Mouse (Mus musculus) heart, adult 11 months (tissue): ENCODE measurements around the gene Sympk.
A peak's percentile ranks its signal among the peaks of the same experiment; 100 is the strongest.

Experiments
- DNase-seq: peaks from one replicate; pipeline ENCODE4 v3.0.0; 2022

Gene Sympk

GRCm38 (mm10) chr7:19024096-19024506 is at the start of gene Sympk:
Sympk (plus strand) TSS chr7:19024377.
- peak; percentile 99 for DNase-seq

- DNase-seq = no peak
Observed at GRCm38 (mm10) chr7:18978381-18978780, 45.8 kb upstream of the Sympk start.

GRCm38 (mm10) chr7:18986503-18986902 is 37.7 kb upstream of the Sympk start:
- DNase-seq = no peak

DNA sequence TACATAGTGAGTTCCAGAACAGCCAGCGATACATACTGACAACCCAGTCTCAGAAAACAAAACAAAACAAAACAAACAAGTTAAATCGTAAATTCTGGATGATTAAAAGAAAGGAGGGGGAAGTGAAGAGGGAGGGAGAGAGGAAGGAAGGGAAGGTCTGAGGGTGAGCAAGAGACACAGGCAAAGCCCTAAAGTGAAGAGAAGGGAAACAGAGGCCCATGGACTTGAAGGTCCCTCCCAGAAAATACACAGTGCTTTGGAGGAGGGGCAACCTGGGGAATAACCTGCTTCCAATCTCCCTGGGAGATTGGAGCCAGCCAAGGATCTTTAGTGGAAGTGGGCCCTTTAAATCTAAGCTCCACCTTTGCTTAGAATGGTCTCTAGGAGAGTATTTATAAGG is 37.1 kb upstream of the Sympk start, which contains the start of gene Nanos2:
Nanos2 (plus strand) TSS at position 301 of the 400 bp plus-strand sequence.
- DNase-seq = no peak

- no peak for DNase-seq
Observed at GRCm38 (mm10) chr7:18987747-18988146, 36.4 kb upstream of the Sympk start.

- DNase-seq = no peak
Observed at GRCm38 (mm10) chr7:18988780-18989179, 35.4 kb upstream of the Sympk start.

GRCm38 (mm10) chr7:18989995-18990394 is 34.2 kb upstream of the Sympk start:
- no peak for DNase-seq

- DNase-seq = peak; percentile 100
Observed at GRCm38 (mm10) chr7:18990601-18991295, 33.4 kb upstream of the Sympk start, which contains the start of gene Mypop. Mypop (plus strand) TSS chr7:18991245.

- peak; percentile 95 for DNase-seq
Observed at GRCm38 (mm10) chr7:18991660-18992293, 32.4 kb upstream of the Sympk start.

- DNase-seq = peak; percentile 93
Observed at GRCm38 (mm10) chr7:18992294-18992675, 31.9 kb upstream of the Sympk start.

DNA sequence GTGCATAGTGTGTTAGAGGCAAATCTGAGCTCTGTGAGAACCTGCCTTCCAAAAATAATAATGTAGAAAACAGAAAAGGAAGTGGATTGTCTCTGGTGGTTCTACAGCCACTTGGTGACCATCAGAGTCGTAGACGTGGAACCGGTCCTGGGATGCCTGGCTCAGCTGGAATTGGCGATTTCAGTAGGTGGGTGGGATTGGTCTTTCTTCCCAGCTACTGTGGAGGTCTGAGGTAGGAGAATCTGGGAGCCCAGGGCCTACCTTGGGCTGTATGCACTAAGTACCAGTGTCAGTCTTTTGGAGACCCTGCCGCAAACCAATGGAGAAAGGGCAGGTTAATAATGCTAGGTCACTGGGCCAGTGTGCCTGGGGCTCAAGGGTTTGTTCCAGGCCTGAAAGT is 31.1 kb upstream of the Sympk start:
- DNase-seq = peak; percentile 90

DNA sequence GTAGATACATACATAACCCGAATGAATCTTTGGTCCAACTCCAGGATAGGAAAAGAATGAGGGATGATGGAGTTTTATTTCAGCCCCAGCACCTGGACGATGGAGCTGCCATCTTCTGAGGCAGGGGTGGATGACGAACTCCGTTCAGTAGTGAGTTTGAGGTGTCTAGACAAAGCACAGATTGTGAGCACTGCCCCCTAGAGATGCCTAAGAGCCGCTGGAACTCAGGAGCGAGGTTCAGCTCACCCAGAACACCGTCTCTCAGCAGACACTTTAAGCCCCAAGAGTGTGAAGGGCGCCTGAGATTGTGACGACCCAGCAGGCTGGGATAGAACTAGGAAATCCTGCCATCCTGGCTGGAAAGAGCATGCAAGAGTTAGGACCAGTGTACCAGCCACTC is 25.3 kb upstream of the Sympk start:
- no peak for DNase-seq

DNA sequence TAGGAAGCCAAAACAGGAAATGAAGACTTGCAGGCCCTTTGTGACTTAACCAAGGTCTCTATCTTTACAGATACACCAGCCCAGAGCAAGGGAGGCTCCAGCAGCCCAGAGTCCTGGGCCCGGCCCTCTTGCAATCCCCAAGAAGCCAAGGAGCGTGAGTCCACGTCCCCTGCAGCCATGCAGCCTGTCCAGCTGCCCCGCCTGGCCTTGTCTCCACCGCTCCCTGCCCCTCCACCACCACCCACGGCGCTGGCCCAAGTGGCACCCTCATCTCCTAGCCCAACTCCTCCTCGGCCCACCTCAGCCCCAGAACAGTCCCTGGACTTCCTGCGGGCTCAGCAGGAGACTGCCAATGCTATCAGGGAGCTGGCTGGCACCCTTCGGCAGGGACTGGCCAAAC is 23.8 kb upstream of the Sympk start:
- peak; percentile 95 for DNase-seq

- peak; percentile 99 for DNase-seq
Observed at GRCm38 (mm10) chr7:19001066-19001806, 22.9 kb upstream of the Sympk start.

DNA sequence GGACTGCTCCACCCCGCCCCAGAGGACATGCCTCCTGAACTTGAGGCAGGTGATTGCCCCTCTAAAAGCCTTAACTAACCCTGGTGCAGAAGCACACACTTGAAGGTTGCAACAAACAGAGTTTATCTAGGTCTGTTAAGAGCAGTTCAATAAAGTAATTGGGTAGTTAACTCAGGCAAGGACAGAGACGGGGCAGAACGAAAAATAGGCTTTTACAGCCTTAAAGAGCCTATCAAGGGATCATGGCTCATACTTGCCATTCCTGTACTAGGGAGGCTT is 22.4 kb upstream of the Sympk start:
- no peak for DNase-seq

GRCm38 (mm10) chr7:19002115-19002514 is 22.1 kb upstream of the Sympk start:
- no peak for DNase-seq

- peak; percentile 99 for DNase-seq
Observed at GRCm38 (mm10) chr7:19002848-19003498, 21.2 kb upstream of the Sympk start.

GRCm38 (mm10) chr7:19003902-19004630 is 20.1 kb upstream of the Sympk start, which contains the start of gene Irf2bp1:
Irf2bp1 (plus strand) TSS chr7:19004044.
- DNase-seq = peak; percentile 100

DNA sequence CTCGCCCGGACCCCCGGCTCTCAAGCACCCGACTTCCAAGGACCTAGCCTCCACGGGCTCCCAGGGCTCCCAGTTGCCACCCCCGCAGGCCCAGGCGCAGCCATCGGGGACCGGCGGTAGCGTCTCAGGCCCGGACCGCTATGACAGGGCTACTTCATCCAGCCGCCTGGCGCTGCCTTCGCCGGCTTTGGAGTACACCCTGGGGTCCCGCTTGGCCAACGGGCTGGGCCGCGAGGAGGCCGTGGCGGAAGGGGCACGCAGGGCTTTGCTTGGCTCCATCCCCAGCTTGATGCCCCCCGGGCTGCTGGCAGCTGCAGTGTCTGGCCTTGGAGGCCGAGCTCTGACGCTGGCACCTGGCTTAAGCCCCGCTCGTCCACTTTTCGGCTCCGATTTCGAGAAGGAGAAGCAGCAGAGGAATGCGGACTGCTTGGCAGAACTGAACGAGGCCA is 19.5 kb upstream of the Sympk start:
- peak; percentile 96 for DNase-seq

DNA sequence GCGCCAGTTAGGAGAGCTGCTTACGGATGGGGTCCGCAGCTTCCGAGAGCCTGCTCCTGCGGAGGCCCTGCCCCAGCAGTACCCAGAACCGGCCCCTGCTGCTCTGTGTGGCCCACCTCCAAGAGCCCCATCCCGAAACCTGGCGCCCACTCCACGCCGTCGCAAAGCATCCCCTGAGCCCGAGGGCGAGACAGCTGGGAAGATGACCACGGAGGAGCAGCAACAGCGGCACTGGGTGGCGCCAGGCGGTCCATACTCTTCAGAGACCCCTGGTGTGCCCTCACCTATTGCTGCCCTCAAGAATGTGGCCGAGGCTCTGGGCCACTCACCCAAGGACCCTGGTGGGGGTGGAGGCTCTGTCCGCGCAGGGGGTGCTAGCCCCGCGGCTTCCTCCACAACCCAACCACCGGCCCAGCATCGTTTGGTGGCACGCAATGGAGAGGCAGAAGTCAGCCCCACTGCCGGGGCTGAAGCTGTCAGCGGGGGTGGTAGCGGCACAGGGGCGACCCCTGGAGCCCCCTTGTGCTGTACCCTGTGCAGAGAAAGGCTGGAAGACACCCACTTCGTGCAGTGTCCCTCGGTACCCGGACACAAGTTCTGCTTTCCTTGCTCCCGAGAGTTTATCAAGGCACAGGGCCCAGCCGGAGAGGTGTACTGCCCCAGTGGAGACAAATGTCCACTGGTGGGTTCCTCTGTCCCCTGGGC is 18.6 kb upstream of the Sympk start:
- DNase-seq = peak; percentile 95

- DNase-seq = peak; percentile 97
Observed at GRCm38 (mm10) chr7:19006476-19006875, 17.7 kb upstream of the Sympk start.
